Mouse (Mus musculus): Measurements from ENCODE around the gene Eri3. TPM values are rescaled to one million over a fixed set of nuclear protein-coding genes. Genes with fewer than 3 reads are reported as not detected.

Gene Eri3
- polyA plus RNA-seq, 1 experiment from 2014 or later = 146 TPM

DNA sequence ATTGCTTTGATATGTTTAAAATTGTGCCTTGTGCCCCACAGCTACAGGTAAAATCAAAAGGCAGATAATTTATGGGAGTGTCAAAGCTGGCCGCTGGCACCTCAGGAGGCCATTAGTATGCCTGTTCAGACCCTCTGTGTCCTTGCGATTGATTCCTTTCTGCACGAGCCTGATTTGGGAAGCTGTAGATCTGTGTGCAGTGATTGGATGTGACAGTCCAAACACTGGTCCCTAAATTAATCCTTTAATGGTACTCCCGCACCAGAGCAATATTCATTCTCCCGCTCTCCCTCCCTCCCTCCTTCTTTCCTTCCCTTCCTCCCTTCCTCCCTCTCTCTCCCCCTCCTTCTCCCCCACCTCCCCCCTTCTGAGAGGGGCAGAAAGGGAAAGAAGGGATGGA is 6.2 kb downstream of the Eri3 start:
- H3K4me3 ChIP-seq (ENCODE audit: low read depth, low read length) = no peak overlapping the region
- H3K9me3 ChIP-seq (ENCODE audit: control insufficient read depth, low read length) = no peaks in the 10 kb centered on the region
- H3K9ac ChIP-seq (ENCODE audit: low read length) = no peak overlapping the region
- DNase-seq (ENCODE audit: low spot score) (no peak), ATAC-seq (replicated peaks; ENCODE audit: low FRiP score) (no peak)
- H3K4me1 ChIP-seq (replicated peaks; ENCODE audit: control insufficient read depth, insufficient read depth, low read length) = no peaks in the 10 kb centered on the region
- no peak overlapping the region for H3K4me2 ChIP-seq (ENCODE audit: low read depth, low read length, severe bottlenecking)
- WGBS = 36% methylated on average over 5 of the region's 5 CpGs
- H3K27me3 ChIP-seq (ENCODE audit: control insufficient read depth, insufficient read depth, low read length) = no peaks in the 10 kb centered on the region
- no peak overlapping the region for H3K27ac ChIP-seq (ENCODE audit: low read depth, low read length)
- no peaks in the 10 kb centered on the region for H3K36me3 ChIP-seq (ENCODE audit: control insufficient read depth, insufficient read depth, low read length)

DNA sequence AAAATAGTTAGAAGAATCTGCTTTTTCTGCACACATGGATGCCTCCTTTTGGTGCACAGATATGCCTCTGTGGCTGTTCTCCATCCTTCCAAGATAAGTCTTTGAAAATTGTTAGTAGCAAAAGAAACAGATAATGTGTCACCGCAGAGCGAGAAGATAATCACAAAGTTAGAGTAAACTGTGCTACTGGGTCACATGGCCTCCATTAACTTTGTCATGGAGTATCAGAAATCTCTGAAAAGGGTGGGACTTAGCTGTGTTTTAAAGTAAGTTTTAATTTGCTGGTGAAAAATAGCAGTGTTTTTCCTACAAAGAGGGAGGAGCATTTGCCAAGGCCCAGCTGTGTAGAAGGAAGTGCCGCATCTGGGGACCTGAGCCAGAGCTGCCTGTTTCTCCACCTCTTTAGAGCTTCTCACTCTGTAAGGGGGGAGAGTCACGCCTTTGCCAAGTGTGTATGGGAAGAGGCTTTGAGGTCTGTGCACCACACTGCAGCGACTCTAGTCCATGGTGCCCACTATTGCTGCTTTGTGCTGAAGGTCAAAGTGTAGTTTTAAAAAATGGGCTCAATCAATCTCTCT is 7.0 kb downstream of the Eri3 start:
- Histone ChIP-seq H3K9me3 (ENCODE audit: control insufficient read depth, low read length) (no peaks in the 10 kb centered on the region), H3K36me3 (ENCODE audit: control insufficient read depth, insufficient read depth, low read length) (no peaks in the 10 kb centered on the region), H3K4me1 (replicated peaks; ENCODE audit: control insufficient read depth, insufficient read depth, low read length) (no peaks in the 10 kb centered on the region), H3K9ac (ENCODE audit: low read length) (no peak overlapping the region), H3K27me3 (ENCODE audit: control insufficient read depth, insufficient read depth, low read length) (no peaks in the 10 kb centered on the region), H3K27ac (ENCODE audit: low read depth, low read length) (no peak overlapping the region), H3K4me2 (ENCODE audit: low read depth, low read length, severe bottlenecking) (no peak overlapping the region), H3K4me3 (ENCODE audit: low read depth, low read length) (no peak overlapping the region)
- ATAC-seq (replicated peaks; ENCODE audit: low FRiP score) (no peak), DNase-seq (ENCODE audit: low spot score) (no peak)
- WGBS = 85% methylated on average over 5 of the region's 5 CpGs

DNA sequence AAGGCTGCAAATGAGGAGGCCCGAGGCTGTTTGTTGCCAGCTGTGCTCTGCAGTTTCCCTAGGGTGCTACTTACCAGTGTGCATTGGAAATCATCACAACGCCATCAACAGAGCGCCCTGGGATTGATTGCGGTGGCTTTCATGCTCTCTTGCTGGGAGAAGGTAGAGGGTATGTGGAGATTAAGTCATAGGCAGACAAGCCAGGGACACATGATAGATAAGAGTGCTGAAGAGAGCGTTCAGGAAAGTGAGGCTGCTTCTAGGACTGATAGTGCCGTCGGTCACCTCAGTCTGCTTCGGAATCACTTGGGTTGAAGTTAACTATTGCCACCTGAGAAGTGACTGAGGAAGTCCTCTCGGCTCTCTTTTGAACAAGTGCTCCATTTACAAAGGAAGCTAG is 13.8 kb downstream of the Eri3 start:
- Histone ChIP-seq H3K4me3 (ENCODE audit: low read depth, low read length) (no peak overlapping the region), H3K36me3 (ENCODE audit: control insufficient read depth, insufficient read depth, low read length) (no peaks in the 10 kb centered on the region; the same call in 1 of the 2 replicates), H3K4me1 (replicated peaks; ENCODE audit: control insufficient read depth, insufficient read depth, low read length) (no peaks in the 10 kb centered on the region), H3K9ac (ENCODE audit: low read length) (no peak overlapping the region), H3K27me3 (ENCODE audit: control insufficient read depth, insufficient read depth, low read length) (no peaks in the 10 kb centered on the region), H3K27ac (ENCODE audit: low read depth, low read length) (no peak overlapping the region), H3K4me2 (ENCODE audit: low read depth, low read length, severe bottlenecking) (no peak overlapping the region), H3K9me3 (ENCODE audit: control insufficient read depth, low read length) (no peaks in the 10 kb centered on the region)
- WGBS = 90% methylated on average over 9 of the region's 9 CpGs
- ATAC-seq (replicated peaks; ENCODE audit: low FRiP score) (no peak), DNase-seq (ENCODE audit: low spot score) (no peak)

GRCm38 (mm10) chr4:117568846-117569245 is 18.7 kb downstream of the Eri3 start:
- H3K36me3 ChIP-seq (ENCODE audit: control insufficient read depth, insufficient read depth, low read length) = no peaks in the 10 kb centered on the region; the same call in 1 of the 2 replicates

DNA sequence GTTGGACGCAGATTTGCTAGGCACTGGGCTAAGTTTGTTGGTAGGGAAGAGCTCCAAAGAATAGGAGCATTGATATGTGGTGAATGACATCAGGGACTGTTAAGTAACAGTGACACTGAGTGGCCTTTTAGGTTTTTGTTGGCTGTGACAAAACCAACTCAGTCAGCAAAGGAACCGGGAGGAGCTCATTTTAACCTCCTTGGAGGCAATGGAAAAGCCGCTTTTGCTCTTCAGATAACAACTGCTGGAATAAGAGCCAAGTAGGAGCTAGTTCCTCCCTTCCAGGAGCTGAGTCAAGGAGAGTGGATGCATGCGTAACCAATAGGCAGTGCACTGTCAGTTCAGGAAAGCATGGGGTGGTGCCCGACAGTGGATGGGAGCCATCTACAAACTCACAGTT is 20.8 kb downstream of the Eri3 start:
- DNase-seq (ENCODE audit: low spot score) (no peak), ATAC-seq (replicated peaks; ENCODE audit: low FRiP score) (no peak)
- Histone ChIP-seq H3K4me2 (ENCODE audit: low read depth, low read length, severe bottlenecking) (no peak overlapping the region), H3K9me3 (ENCODE audit: control insufficient read depth, low read length) (no peaks in the 10 kb centered on the region), H3K27ac (ENCODE audit: low read depth, low read length) (no peak overlapping the region), H3K4me3 (ENCODE audit: low read depth, low read length) (no peak overlapping the region), H3K9ac (ENCODE audit: low read length) (no peak overlapping the region), H3K4me1 (replicated peaks; ENCODE audit: control insufficient read depth, insufficient read depth, low read length) (no peaks in the 10 kb centered on the region), H3K27me3 (ENCODE audit: control insufficient read depth, insufficient read depth, low read length) (no peaks in the 10 kb centered on the region), H3K36me3 (ENCODE audit: control insufficient read depth, insufficient read depth, low read length) (no peaks in the 10 kb centered on the region; the same call in 1 of the 2 replicates)
- 70% methylated on average over 5 of the region's 5 CpGs for WGBS

More at GRCm38 (mm10) chr4:117568846-117569245, 18.7 kb downstream of the Eri3 start:
- DNase-seq (ENCODE audit: low spot score) (no peak), ATAC-seq (replicated peaks; ENCODE audit: low FRiP score) (no peak)
- Histone ChIP-seq H3K4me1 (replicated peaks; ENCODE audit: control insufficient read depth, insufficient read depth, low read length) (no peaks in the 10 kb centered on the region), H3K9me3 (ENCODE audit: control insufficient read depth, low read length) (no peaks in the 10 kb centered on the region), H3K9ac (ENCODE audit: low read length) (no peak overlapping the region), H3K27ac (ENCODE audit: low read depth, low read length) (no peak overlapping the region), H3K4me2 (ENCODE audit: low read depth, low read length, severe bottlenecking) (no peak overlapping the region), H3K4me3 (ENCODE audit: low read depth, low read length) (no peak overlapping the region), H3K27me3 (ENCODE audit: control insufficient read depth, insufficient read depth, low read length) (no peaks in the 10 kb centered on the region)
- 55% methylated on average over 2 of the region's 2 CpGs for WGBS

GRCm38 (mm10) chr4:117577579-117577978 is 27.4 kb downstream of the Eri3 start:
- DNase-seq (ENCODE audit: low spot score) = no peak
- H3K36me3 ChIP-seq (ENCODE audit: control insufficient read depth, insufficient read depth, low read length) = no peaks in the 10 kb centered on the region
- WGBS = 95% methylated on average over 1 of the region's 1 CpGs

DNA sequence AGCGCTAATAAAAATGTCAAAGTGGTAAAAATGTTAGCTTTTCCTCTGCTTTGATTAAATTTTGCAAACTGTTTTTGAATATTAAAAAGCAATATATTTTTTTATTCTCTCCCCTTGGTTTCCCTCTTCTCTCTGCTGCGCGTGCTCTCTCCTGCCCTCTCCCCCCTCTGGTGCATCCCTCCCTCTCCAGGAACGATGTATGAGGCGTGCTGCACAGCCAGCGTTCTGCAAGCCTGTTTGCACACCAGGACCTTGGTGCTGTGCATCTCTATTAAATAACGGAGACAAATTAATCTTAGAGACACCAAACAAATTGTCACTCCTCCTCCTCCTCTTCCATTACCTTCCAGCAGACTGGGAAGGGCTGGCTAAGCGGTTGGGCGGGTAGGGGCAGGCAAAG is 31.5 kb downstream of the Eri3 start:
- H3K9me3 ChIP-seq (ENCODE audit: control insufficient read depth, low read length) = no peaks in the 10 kb centered on the region
- 86% methylated on average over 9 of the region's 9 CpGs for WGBS
- no peak for DNase-seq (ENCODE audit: low spot score)
- no peak overlapping the region for H3K27ac ChIP-seq (ENCODE audit: low read depth, low read length)
- no peak for ATAC-seq (replicated peaks; ENCODE audit: low FRiP score)
- no peak overlapping the region for H3K4me2 ChIP-seq (ENCODE audit: low read depth, low read length, severe bottlenecking)
- H3K36me3 ChIP-seq (ENCODE audit: control insufficient read depth, insufficient read depth, low read length) = peaks cover 2% of the 10 kb centered on the region; the same call in 1 of the 2 replicates
- no peak overlapping the region for H3K9ac ChIP-seq (ENCODE audit: low read length)
- no peaks in the 10 kb centered on the region for H3K27me3 ChIP-seq (ENCODE audit: control insufficient read depth, insufficient read depth, low read length)
- no peaks in the 10 kb centered on the region for H3K4me1 ChIP-seq (replicated peaks; ENCODE audit: control insufficient read depth, insufficient read depth, low read length)
- H3K4me3 ChIP-seq (ENCODE audit: low read depth, low read length) = no peak overlapping the region

More at GRCm38 (mm10) chr4:117577579-117577978, 27.4 kb downstream of the Eri3 start:
- no peak for ATAC-seq (replicated peaks; ENCODE audit: low FRiP score)
- no peak overlapping the region for H3K9ac ChIP-seq (ENCODE audit: low read length)
- H3K4me1 ChIP-seq (replicated peaks; ENCODE audit: control insufficient read depth, insufficient read depth, low read length) = no peaks in the 10 kb centered on the region
- no peaks in the 10 kb centered on the region for H3K9me3 ChIP-seq (ENCODE audit: control insufficient read depth, low read length)
- H3K27me3 ChIP-seq (ENCODE audit: control insufficient read depth, insufficient read depth, low read length) = no peaks in the 10 kb centered on the region
- H3K27ac ChIP-seq (ENCODE audit: low read depth, low read length) = no peak overlapping the region
- H3K4me3 ChIP-seq (ENCODE audit: low read depth, low read length) = no peak overlapping the region
- H3K4me2 ChIP-seq (ENCODE audit: low read depth, low read length, severe bottlenecking) = no peak overlapping the region

- 81% methylated on average over 2 of the region's 2 CpGs for WGBS
- no peak for DNase-seq (ENCODE audit: low spot score)
- Histone ChIP-seq H3K27ac (ENCODE audit: low read depth, low read length) (no peak overlapping the region), H3K9me3 (ENCODE audit: control insufficient read depth, low read length) (no peaks in the 10 kb centered on the region), H3K4me1 (replicated peaks; ENCODE audit: control insufficient read depth, insufficient read depth, low read length) (0 out of 2 replicates have a peak, but pooled peaks cover 4% of the 10 kb centered on the region), H3K9ac (ENCODE audit: low read length) (no peak overlapping the region), H3K27me3 (ENCODE audit: control insufficient read depth, insufficient read depth, low read length) (no peaks in the 10 kb centered on the region), H3K4me3 (ENCODE audit: low read depth, low read length) (no peak overlapping the region), H3K4me2 (ENCODE audit: low read depth, low read length, severe bottlenecking) (no peak overlapping the region), H3K36me3 (ENCODE audit: control insufficient read depth, insufficient read depth, low read length) (peaks cover 4% of the 10 kb centered on the region; the same call in 1 of the 2 replicates)
- ATAC-seq (replicated peaks; ENCODE audit: low FRiP score) = no peak
Observed at GRCm38 (mm10) chr4:117585995-117586394, 35.8 kb downstream of the Eri3 start.

GRCm38 (mm10) chr4:117587447-117587846 is 37.3 kb downstream of the Eri3 start:
- Histone ChIP-seq H3K36me3 (ENCODE audit: control insufficient read depth, insufficient read depth, low read length) (peaks cover 4% of the 10 kb centered on the region; the same call in 1 of the 2 replicates), H3K4me1 (replicated peaks; ENCODE audit: control insufficient read depth, insufficient read depth, low read length) (0 out of 2 replicates have a peak, but pooled peaks cover 4% of the 10 kb centered on the region), H3K27me3 (ENCODE audit: control insufficient read depth, insufficient read depth, low read length) (no peaks in the 10 kb centered on the region), H3K9me3 (ENCODE audit: control insufficient read depth, low read length) (no peaks in the 10 kb centered on the region), H3K4me3 (ENCODE audit: low read depth, low read length) (no peak overlapping the region), H3K9ac (ENCODE audit: low read length) (no peak overlapping the region), H3K4me2 (ENCODE audit: low read depth, low read length, severe bottlenecking) (no peak overlapping the region), H3K27ac (ENCODE audit: low read depth, low read length) (no peak overlapping the region)
- 31% methylated on average over 4 of the region's 4 CpGs for WGBS
- no peak for ATAC-seq (replicated peaks; ENCODE audit: low FRiP score)
- no peak for DNase-seq (ENCODE audit: low spot score)

Data from forebrain, embryonic 11.5 days (tissue).